Mouse (Mus musculus): ENCODE data around the gene Cfap97d1.

DNA sequence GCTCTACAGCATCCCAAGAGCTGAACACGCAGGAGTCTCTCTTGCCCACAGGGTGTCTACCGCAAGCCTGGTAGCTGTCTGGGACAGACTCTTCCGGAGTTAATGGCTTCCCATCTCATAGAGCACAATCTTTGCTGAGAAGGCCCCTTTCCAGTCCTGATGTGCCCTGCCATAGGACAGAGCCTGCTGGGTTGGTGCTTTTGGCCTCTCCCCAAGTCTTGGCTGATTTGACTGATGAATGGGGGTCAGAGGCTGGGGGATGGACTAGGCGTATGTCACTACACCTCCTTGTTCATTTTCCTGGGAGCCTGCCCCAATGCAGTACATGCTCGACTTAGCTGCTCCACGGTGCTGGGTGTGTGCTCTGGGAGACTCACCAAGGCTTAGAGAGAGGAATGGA is 53.7 kb downstream of the Cfap97d1 start:
- TF ChIP-seq POLR2A (IDR thresholded peaks at IDR 0.05; ENCODE audit: low read depth, low read length): no peak
- no peak for TF ChIP-seq CTCF (IDR thresholded peaks at IDR 0.05; ENCODE audit: extremely low read depth, insufficient read length, insufficient replicate concordance, low read depth, low read length)

Data from small intestine, adult 2 months (tissue).